In the genomic region with DNA sequence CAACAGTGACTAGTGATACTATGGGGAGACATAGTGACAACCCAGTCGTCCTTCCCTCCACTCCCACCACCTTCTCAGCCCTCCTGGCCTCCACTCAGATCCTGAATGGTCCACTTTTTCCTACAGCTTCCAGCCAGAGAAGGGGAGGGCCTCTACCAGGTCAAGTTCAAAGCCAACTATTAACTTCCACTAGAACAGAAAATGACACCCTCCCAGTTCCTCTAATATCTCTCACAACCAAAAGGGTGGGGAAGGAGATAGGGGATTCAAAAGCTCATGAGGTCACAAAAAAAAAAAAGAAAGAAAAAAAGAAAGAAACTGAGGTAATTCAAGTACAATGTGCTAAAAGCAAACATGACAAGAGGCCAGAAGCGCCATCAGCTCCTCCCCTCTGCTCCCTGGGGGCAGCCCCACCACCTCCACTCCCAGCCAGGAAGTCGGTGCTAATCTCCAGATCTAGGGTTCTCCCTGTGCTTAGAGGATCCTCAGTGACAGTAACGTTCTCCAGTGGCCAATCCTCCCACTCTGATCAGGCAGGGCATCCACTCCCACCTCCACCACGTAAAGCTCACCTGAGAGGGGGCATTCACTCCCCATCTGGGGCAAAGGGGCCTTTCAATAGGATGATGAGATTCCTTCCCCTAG, we compare ENCODE assay signal across 26 mouse cellular contexts. TPM values are rescaled to one million over a fixed set of nuclear protein-coding genes. Genes with fewer than 3 reads are reported as not detected.
DNase-seq lines count a peak whose midpoint lies in the region; ATAC-seq and TF ChIP-seq lines count a peak whose summit lies in the region.
"Had no signal": no experiment of that assay in that cellular context is flagged by ENCODE, and none has a peak within 500 bp of the region (broad histone marks: within the 10 kb centered on the region; RNA-seq: fewer than 3 reads in every experiment).

No protein-coding gene starts in this region.

- no peaks in the 10 kb centered on the region for H3K9me3 ChIP-seq in hindbrain, embryonic 11.5 days (ENCODE audit: control insufficient read depth, low read length)
- H3K9me3 ChIP-seq in hindbrain, embryonic 14.5 days (ENCODE audit: control insufficient read depth, low read length) = no peaks in the 10 kb centered on the region
- H3K9me3 ChIP-seq in midbrain, embryonic 11.5 days (ENCODE audit: control insufficient read depth, low read length) = peaks cover 5% of the 10 kb centered on the region
- no peaks in the 10 kb centered on the region for H3K9me3 ChIP-seq in midbrain, embryonic 15.5 days
- peaks cover 6% of the 10 kb centered on the region for H3K9me3 ChIP-seq in limb, embryonic 10.5 days (replicated peaks)
- H3K9me3 ChIP-seq: neural tube, embryonic 13.5 days had no signal

- TF ChIP-seq POLR2A in kidney, adult 2 months (IDR thresholded peaks at IDR 0.05; ENCODE audit: low read depth, low read length) = no peak

- H3K4me2 ChIP-seq in hindbrain, embryonic 11.5 days (replicated peaks; ENCODE audit: low read depth, low read length) = no peak overlapping the region
- H3K4me2 ChIP-seq in hindbrain, embryonic 14.5 days (replicated peaks) = no peak overlapping the region
- no peak overlapping the region for H3K4me2 ChIP-seq in midbrain, embryonic 11.5 days
- H3K4me2 ChIP-seq in midbrain, embryonic 15.5 days = no peak overlapping the region
- H3K4me2 ChIP-seq: hindbrain, embryonic 12.5 days; midbrain, embryonic 12.5 days; neural tube, embryonic 13.5 days had no signal

- no peak overlapping the region for H3K4me3 ChIP-seq in hindbrain, embryonic 11.5 days (ENCODE audit: low read depth, low read length)
- no peak overlapping the region for H3K4me3 ChIP-seq in hindbrain, embryonic 14.5 days (replicated peaks; ENCODE audit: low read length)
- H3K4me3 ChIP-seq in midbrain, embryonic 11.5 days (ENCODE audit: low read depth, low read length) = no peak overlapping the region
- H3K4me3 ChIP-seq in midbrain, embryonic 15.5 days = no peak overlapping the region
- no peak overlapping the region for H3K4me3 ChIP-seq in limb, embryonic 10.5 days
- no peak overlapping the region for H3K4me3 ChIP-seq in kidney, adult 2 months (ENCODE audit: insufficient read depth, low read depth, low read length)
- H3K4me3 ChIP-seq: hindbrain, embryonic 12.5 days; left cerebral cortex, adult 2 months; midbrain, embryonic 12.5 days; neural tube, embryonic 13.5 days had no signal

- H3K4me1 ChIP-seq in hindbrain, embryonic 11.5 days (replicated peaks; ENCODE audit: control insufficient read depth, insufficient read depth, low read length) = peaks cover 3% of the 10 kb centered on the region; the same call in 1 of the 2 replicates
- no peaks in the 10 kb centered on the region for H3K4me1 ChIP-seq in hindbrain, embryonic 14.5 days (replicated peaks; ENCODE audit: control insufficient read depth, insufficient read depth, low read length)
- H3K4me1 ChIP-seq in midbrain, embryonic 11.5 days (ENCODE audit: control insufficient read depth, insufficient read depth, low read length) = peaks cover 42% of the 10 kb centered on the region
- H3K4me1 ChIP-seq in midbrain, embryonic 15.5 days = peaks cover 5% of the 10 kb centered on the region; the same call in 1 of the 2 replicates
- peaks cover 34% of the 10 kb centered on the region for H3K4me1 ChIP-seq in limb, embryonic 10.5 days
- no peaks in the 10 kb centered on the region for H3K4me1 ChIP-seq in kidney, adult 2 months (ENCODE audit: control insufficient read depth, insufficient read depth, low read length)

- ATAC-seq in hindbrain, embryonic 11.5 days (ENCODE audit: low FRiP score) = no peak
- no peak for ATAC-seq in hindbrain, embryonic 14.5 days (ENCODE audit: low FRiP score)
- ATAC-seq in midbrain, embryonic 11.5 days (ENCODE audit: low FRiP score) = no peak
- no peak for ATAC-seq in midbrain, embryonic 15.5 days (replicated peaks)
- peak; percentile 57 for ATAC-seq in megakaryocyte progenitor cell, adult 5-6 weeks (replicated peaks; ENCODE audit: poor library complexity)
- ATAC-seq: activated CD4-positive, CD25-positive, alpha-beta regulatory T cell, adult 4 months had no signal

- WGBS in hindbrain, embryonic 11.5 days = 29% methylated on average over 5 of the region's 5 CpGs
- WGBS in hindbrain, embryonic 14.5 days = 29% methylated on average over 5 of the region's 5 CpGs
- 30% methylated on average over 5 of the region's 5 CpGs for WGBS in midbrain, embryonic 11.5 days
- 33% methylated on average over 5 of the region's 5 CpGs for WGBS in midbrain, embryonic 15.5 days
- WGBS in limb, embryonic 10.5 days = 22% methylated on average over 5 of the region's 5 CpGs
- 54% methylated on average over 5 of the region's 5 CpGs for WGBS in kidney, adult 2 months

- H3K27me3 ChIP-seq in hindbrain, embryonic 11.5 days (ENCODE audit: control insufficient read depth, insufficient read depth, low read length) = no peaks in the 10 kb centered on the region
- H3K27me3 ChIP-seq in hindbrain, embryonic 14.5 days (ENCODE audit: control insufficient read depth, insufficient read depth, low read length) = no peaks in the 10 kb centered on the region
- H3K27me3 ChIP-seq in midbrain, embryonic 11.5 days (ENCODE audit: control insufficient read depth, insufficient read depth, low read length) = no peaks in the 10 kb centered on the region
- H3K27me3 ChIP-seq in midbrain, embryonic 15.5 days (replicated peaks) = no peaks in the 10 kb centered on the region
- H3K27me3 ChIP-seq in limb, embryonic 10.5 days (ENCODE audit: low read depth, poor library complexity, severe bottlenecking) = peaks cover 17% of the 10 kb centered on the region
- H3K27me3 ChIP-seq in kidney, adult 2 months (replicated peaks; ENCODE audit: control insufficient read depth, insufficient read depth, low read length) = no peaks in the 10 kb centered on the region
- H3K27me3 ChIP-seq: hindbrain, embryonic 12.5 days; midbrain, embryonic 12.5 days had no signal

- no peak for DNase-seq in hindbrain, embryonic 11.5 days (ENCODE audit: low spot score)
- no peak for DNase-seq in hindbrain, embryonic 14.5 days (ENCODE audit: low spot score)
- DNase-seq in midbrain, embryonic 11.5 days (ENCODE audit: low spot score, missing footprints) = peak; percentile 79
- DNase-seq in limb, embryonic 10.5 days (ENCODE audit: low spot score) = no peak
- DNase-seq in kidney, adult 2 months = no peak
- no peak for DNase-seq in spleen, postnatal 14 days (ENCODE audit: low spot score in 2 of 2)
- DNase-seq: adrenal gland, postnatal 25 days; cerebellum, adult 11-12 months; cerebellum, postnatal 36 days; gastrocnemius, postnatal 10 days; kidney, adult 11 months; kidney, postnatal 10 days; left cerebral cortex, postnatal 4 days; lung, adult 18-20 months; lung, postnatal 14 days; right cerebral cortex, adult 18-20 months; thymus, adult 18-20 months; thymus, postnatal 4 days had no signal

- TF ChIP-seq CTCF in kidney, adult 2 months (conservative IDR thresholded peaks at IDR 0.05; ENCODE audit: insufficient read depth, insufficient read length, low read depth, low read length) = no peak

- peak overlapping the region; percentile 36; the same call in 1 of the 2 replicates for H3K27ac ChIP-seq in hindbrain, embryonic 11.5 days (ENCODE audit: low read depth, low read length)
- H3K27ac ChIP-seq in hindbrain, embryonic 14.5 days = no peak overlapping the region
- no peak overlapping the region; the same call in 1 of the 2 replicates for H3K27ac ChIP-seq in midbrain, embryonic 11.5 days (ENCODE audit: low read depth, low read length)
- no peak overlapping the region for H3K27ac ChIP-seq in midbrain, embryonic 15.5 days
- 0 out of 2 replicates have a peak overlapping the region, but pooled peaks have one; percentile 25 for H3K27ac ChIP-seq in limb, embryonic 10.5 days
- no peak overlapping the region for H3K27ac ChIP-seq in kidney, adult 2 months (ENCODE audit: insufficient read depth, low read depth, low read length)
- H3K27ac ChIP-seq: hindbrain, embryonic 12.5 days; left cerebral cortex, adult 2 months; neural tube, embryonic 13.5 days had no signal

- H3K9ac ChIP-seq in hindbrain, embryonic 11.5 days (ENCODE audit: low read depth, low read length) = no peak overlapping the region
- H3K9ac ChIP-seq in hindbrain, embryonic 14.5 days = no peak overlapping the region
- no peak overlapping the region for H3K9ac ChIP-seq in midbrain, embryonic 11.5 days (ENCODE audit: low read length)
- no peak overlapping the region for H3K9ac ChIP-seq in midbrain, embryonic 15.5 days
- H3K9ac ChIP-seq: hindbrain, embryonic 12.5 days; midbrain, embryonic 12.5 days; neural tube, embryonic 13.5 days had no signal

- no peaks in the 10 kb centered on the region for H3K36me3 ChIP-seq in hindbrain, embryonic 11.5 days (ENCODE audit: control insufficient read depth, insufficient read depth, low read length)
- H3K36me3 ChIP-seq in hindbrain, embryonic 14.5 days (replicated peaks; ENCODE audit: control insufficient read depth, insufficient read depth) = no peaks in the 10 kb centered on the region
- H3K36me3 ChIP-seq in midbrain, embryonic 11.5 days (ENCODE audit: control insufficient read depth, insufficient read depth, low read length) = peaks cover 4% of the 10 kb centered on the region; the same call in 1 of the 2 replicates
- 0 out of 2 replicates have a peak, but pooled peaks cover 3% of the 10 kb centered on the region for H3K36me3 ChIP-seq in midbrain, embryonic 15.5 days (replicated peaks)
- peaks cover 42% of the 10 kb centered on the region for H3K36me3 ChIP-seq in limb, embryonic 10.5 days
- H3K36me3 ChIP-seq in kidney, adult 2 months (ENCODE audit: control insufficient read depth, insufficient read depth, low read length) = no peaks in the 10 kb centered on the region

RNA-seq across cellular contexts. Expression of a gene that starts 50.7 kb away (rescaled TPM):
- polyA plus RNA-seq in hindbrain, embryonic 11.5 days (2014; fragmentation: Nextera tagmentation; extraction: Ambion mirVana) = 0.81 and 1.2 TPM in 2 replicates
- polyA plus RNA-seq in hindbrain, embryonic 14.5 days (2014; fragmentation: Nextera tagmentation; extraction: Ambion mirVana) = 0.51 and 0.87 TPM in 2 replicates
- 0.94 and 1.2 TPM in 2 replicates for polyA plus RNA-seq in midbrain, embryonic 11.5 days (2014; fragmentation: Nextera tagmentation; extraction: Ambion mirVana)
- 1.4 and 2.4 TPM in 2 replicates for polyA plus RNA-seq in midbrain, embryonic 15.5 days (2015; fragmentation: Nextera tagmentation; extraction: Ambion mirVana)
- polyA plus RNA-seq in limb, embryonic 10.5 days (2016; fragmentation: Nextera tagmentation; extraction: Ambion mirVana) = 0.19 TPM in 2 replicates
- total RNA-seq in megakaryocyte progenitor cell, adult 5-6 weeks (2015) = 0.98 TPM in 1 of 2 replicates, not detected in the other
- total RNA-seq in megakaryocyte progenitor cell, adult 5-6 weeks (2017) = not detected in 2 replicates
- polyA plus RNA-seq in kidney, adult 2 months (2012; rRNA removed) = 2.0 and 3.1 TPM in 2 replicates
- polyA plus RNA-seq: activated CD4-positive, CD25-positive, alpha-beta regulatory T cell, adult 4 months; C2C12 had no signal

Comparison
In these comparisons a context has a peak if more than half of its experiments do, and no peak if none do; other contexts are left out.
1. H3K27ac ChIP-seq: peak in hindbrain, embryonic 11.5 days (single experiment) and limb, embryonic 10.5 days (single experiment); none in hindbrain, embryonic 14.5 days (single experiment), midbrain, embryonic 11.5 days (single experiment), midbrain, embryonic 15.5 days (single experiment) and kidney, adult 2 months (single experiment).